Mouse (Mus musculus) telencephalon, adult 2 months (tissue): ENCODE measurements around the gene Galk1.

Source experiments
- DNase-seq: peaks from one replicate; pipeline ENCODE4 v3.0.0-alpha.2; 2011; ENCODE audit warnings: low read depth, low spot score

Gene Galk1

DNA sequence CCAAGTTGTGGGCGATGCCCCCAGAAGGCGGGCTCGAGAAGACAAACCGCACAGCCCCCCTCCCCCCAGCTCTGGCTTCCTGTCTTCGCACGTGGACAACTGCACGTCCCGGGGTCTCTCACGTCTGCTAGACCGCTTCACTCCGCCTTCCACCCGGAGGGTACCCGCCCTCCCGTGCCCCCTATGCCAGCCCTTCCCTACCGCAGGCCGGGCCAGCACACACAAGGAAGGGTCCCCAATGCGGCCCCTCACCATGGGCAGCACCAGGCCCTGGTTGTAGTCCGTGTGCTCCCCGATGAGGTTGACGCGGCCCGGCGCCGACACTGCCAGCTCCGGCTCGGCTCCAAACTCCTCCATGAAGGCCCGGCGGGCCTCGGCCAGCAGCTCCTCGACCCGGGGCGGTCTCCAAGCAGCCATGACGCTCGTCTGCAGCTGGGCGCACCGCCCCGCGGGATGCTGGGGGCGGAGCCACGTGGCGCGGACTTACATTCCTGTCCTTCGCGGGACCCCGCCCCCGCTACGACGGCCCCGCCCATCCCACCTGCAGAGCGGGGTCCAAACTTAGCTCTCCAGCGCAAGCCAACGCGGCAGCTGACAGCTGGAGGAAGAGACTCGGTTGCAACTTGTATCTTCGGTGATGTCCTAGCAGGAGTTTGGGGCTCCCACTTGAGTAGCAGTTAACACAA lies at the start of gene Galk1:
TSS of gene Galk1 (minus strand) at position 458 of the 686 bp plus-strand sequence.
- peak; percentile 74 for DNase-seq

DNA sequence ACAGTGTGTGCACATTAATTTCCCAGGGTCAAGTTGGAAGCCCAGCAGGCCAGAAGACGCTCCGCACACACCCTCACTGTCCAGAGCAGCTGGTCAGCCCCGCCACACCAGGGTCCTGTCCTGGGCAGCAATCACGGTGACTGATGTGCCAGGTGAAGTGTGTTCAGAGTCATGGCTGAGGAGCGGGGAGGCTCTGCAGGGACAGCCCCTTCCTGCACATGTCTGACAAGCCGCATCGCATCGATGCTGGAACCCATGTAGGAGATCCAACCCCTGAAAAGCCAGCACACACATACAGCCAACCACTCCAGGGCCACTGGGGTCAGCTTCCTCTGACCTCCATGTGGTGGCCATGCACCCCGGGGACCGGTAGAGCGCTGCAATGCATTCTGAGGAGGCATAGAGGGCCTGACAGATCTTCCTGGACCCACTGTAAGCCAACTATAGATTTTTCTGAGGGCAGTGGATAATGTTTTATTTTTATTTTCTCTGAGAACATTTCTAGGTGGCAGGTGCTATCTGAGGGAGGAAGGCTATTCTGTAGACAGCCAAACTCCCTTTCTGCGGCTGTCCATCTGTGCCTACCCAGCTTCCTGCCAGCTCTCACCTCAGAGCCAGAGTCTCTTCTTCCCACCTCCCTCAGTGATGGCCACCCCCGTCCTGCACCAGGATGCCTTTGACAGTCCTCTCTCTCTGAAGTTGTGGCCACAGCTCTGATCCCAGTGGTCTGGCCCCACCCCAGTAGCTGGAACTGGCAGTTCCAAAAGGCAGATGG lies 49.3 kb upstream of the Galk1 start:
- peak; percentile 74 for DNase-seq

DNA sequence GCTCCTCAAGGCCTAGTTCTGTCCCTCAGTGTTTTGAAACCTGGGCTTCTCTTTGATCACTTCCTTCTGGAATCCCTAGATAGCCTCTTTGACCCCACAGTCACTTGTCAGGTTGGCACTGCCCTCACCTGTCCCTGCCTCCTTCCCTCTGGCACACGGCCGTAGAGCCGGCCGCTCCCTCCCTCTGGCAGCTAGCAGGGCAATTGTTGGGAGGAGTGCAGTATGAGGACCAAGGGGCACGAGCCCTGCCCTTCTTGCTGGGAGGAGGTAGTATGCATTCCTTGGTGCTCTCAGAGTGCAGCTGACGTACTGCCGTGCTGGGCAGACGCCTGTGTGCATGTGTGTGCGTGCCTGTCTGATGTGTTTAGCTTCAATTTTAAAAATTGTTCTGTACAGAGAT lies 48.1 kb upstream of the Galk1 start:
- no peak for DNase-seq

DNA sequence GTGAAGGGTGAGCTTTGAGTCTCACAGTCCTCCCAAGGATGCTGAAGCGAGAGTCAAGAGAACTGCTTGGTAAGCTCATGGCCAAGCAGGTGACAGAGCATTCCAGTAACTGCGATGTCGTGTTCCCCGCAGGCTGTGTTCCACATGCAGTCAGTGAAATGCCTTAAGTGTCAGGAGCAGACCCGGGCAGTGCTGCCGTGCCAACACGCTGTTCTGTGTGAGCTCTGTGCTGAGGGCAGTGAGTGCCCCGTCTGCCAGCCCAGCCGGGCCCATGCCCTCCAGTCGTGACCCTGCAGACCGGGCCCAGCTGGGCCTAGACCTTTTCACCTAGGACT lies 47.1 kb upstream of the Galk1 start:
- no peak for DNase-seq

DNA sequence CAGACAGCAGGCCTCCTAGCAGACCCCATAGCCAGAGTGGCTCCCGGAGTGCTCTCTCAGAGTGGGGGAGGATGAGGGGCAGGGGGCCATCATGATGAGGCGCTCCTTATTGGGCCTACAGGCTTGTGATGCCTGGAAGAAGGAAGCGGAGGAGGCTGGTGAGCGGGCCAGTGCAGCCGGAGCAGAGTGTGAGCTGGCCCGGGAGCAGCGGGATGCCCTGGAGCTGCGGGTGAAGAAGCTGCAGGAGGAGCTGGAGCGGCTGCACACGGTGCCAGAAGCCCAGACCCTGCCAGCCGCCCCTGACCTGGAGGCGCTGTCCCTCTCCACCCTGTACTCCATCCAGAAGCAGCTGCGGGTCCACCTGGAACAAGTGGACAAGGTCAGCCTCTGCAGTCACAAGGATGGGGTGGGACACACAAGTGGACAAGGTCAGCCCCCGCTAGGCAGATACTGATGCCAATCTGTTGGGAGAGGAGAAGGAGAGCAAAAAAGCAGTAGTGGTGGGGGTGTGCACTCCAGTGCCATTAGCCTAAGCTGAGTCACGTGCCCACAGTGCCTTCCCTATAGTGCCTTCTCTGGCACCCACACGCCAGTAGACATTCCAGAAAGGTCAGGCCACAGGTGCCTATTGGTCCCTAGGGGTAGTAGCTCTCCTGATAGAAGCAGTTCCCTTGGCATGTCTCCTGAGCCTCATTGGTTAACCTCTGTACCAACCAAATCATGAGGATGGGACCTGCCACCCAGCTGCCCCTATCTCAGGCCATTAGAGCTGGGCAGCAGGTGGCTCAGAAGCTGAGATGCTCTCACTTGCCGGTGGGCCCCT lies 46.6 kb upstream of the Galk1 start:
- DNase-seq: no peak

DNA sequence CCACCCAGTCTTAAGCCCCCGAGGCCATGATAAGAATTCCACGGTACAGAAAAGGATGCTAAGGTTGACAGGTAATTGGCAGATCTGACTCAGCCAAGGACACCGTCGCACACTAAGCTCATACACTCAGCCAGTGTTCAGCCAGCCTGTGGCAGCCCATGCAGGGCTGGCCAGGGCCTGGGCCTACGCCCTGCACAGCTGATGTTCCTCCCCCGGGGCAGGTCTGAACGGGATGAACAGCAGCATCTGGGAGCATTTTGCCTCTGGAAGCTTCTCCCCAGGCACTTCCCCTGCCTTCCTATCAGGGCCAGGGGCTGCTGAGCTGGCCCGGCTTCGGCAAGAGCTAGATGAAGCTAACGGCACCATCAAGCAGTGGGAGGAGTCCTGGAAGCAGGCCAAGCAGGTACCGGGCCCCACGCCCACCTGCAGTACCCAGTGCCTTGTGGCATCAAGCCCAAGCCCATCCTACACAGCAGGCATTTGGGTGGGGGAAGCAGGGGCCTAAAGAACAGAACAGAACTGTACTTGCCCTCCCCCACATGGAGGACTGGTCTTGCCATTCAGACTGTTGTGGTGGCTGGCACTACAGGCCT lies 45.6 kb upstream of the Galk1 start:
- no peak for DNase-seq

DNA sequence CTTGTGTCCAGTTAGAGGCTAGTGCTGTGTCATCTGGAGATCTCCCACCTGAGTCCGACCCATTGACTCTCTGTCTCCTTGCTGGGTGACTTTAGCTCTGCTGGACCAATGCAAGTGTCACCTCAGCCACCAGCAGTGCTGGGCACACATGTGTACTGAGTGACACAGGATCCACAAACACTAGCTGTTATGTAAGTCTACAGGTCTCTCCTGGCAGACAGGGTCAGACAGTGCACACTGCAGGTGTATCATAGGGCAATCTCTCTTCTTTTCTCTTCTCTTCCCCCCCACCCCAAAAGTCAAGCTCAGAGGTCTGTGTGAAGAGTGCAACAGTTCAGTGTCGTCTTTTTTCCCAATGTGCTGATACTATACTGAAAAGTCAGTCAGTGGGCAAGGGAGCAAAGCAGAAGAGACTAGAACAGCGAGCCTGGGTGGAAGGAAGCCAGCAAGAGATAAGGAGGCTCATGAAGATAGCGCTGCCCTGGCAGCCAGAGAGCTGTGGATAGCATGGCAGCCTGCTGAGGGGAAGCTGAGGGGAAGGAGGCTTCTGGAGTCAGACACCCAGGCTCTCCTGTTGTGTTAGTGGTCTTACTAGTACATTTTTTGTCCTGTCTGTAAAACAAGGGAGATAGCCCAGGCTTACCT lies 44.8 kb upstream of the Galk1 start:
- no peak for DNase-seq

DNA sequence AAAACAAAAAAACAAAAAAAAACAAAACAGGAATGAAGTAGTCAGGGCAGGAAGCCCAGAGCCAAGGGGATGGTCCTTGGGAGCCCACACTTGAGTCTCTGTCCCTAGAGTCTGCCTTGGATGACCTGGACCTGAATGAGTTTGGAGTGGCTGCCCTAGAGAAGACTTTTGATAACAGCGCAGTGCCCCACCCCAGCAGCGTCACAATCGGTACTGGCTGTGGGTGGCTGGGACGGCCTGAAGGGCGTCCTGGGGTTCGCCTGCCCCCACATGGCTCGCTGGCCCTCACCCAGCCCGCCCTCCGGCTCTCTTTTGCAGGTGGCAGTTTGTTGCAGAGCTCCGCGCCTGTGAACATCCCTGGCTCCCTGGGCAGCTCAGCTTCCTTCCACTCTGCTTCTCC lies 43.4 kb upstream of the Galk1 start:
- no peak for DNase-seq

DNA sequence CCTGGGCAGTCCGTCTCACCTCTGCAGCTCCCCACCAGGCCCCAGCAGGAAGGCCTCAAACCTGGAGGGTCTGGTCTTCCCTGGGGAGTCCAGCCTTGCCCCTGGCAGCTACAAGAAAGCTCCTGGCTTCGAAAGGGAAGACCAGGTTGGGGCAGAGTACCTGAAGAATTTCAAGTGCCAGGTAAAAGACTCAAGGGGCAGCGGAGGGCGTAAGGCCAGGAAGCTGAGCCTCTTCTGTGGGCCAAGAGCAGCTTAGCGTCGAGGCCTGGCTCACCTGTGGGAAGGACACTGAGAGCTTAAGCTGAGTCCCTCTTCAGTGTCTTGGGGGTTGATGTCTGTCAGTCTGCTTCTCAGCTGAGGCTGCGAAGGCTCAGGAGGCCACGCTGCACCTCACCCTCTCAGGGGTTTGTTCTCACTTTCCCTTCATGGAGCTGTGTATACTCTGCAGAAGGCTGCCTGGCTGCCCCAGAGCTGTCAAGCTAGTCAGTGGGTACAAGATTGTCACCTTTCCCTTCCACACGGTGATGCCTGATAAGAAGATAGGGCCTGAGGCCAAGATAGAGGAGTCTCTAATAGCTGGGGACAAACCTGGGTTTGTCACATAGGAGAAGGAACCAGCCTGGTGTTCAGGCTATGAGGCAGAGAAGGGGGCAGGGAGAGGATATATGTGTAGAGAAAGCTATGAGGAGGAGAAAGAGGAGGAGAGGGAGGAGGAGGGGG lies 41.2 kb upstream of the Galk1 start:
- no peak for DNase-seq

DNA sequence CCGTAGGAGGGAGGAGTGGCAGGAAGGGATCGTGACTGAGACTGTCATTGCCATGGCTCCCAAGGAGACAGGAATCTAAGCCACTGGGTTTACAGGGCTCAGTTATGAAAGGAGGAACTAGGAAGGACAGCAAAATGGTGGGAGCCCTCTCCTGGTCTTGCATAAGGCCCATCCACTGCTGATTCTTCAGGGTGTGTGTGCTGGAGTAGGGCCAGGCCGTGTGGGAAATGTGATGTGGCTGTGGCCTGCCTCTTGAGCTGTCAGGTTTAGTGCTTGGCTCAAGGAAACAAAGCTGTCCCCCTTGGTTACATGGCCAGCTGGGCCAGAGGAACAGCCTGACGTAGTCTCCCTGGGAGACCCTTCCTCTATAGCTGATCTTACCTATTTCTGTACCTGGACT lies 37.7 kb upstream of the Galk1 start:
- no peak for DNase-seq

DNA sequence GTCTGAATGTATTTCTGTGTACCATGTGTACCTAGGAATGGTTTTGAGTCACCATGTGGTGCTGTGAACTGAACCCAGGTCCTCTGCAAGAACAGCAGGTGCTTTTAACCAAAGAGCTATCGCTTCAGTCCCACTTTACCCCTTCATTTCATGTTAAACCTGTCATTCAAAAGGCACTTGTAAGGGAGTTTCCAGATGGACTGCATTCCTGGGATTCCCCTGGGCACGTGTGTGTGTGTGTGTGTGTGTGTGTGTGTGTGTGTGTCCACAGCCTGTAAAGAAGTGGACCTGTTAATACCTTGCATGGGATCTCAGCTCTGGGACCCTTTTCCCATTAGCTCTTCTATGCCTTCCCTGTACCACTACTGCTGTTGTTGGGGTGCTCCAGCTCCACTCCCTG lies 37.1 kb upstream of the Galk1 start:
- DNase-seq: no peak

DNA sequence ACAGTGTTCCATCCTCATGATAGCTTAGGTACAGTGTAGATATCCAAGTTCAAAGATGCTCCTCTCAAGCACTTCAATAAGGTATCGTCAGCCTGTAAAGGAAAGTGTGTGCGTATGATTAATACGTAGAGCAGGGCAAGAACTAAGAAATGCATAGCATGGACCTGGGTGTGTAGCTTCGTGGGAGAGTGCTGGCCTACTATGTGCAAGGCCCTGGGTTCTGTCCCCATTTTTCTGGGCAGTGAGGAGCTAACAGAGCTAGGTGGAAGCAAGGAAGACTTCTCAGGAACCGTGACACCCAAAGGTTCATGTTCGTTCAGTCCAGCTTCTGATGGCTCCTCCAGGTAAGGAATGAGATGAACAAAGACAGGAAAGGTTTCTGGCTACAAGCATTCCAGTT lies 32.7 kb upstream of the Galk1 start:
- no peak for DNase-seq

DNA sequence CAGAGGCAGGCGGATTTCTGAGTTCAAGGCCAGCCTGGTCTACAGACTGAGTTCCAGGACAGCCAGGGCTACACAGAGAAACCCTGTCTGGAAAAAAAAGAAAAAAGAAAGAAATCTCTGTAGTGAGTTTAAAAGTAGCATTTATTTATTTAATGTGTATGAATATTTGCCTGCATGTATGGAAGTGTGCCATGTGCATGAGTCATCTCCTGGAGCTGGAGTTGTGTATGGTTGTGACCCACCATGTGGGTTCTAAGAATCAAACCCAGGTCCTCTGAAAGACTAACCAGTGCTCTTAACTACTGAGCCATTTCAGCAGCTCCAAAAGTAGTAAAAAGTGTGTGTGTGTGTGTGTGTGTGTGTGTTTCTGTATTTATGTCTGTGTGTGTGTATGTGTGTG lies 30.8 kb upstream of the Galk1 start:
- no peak for DNase-seq

DNA sequence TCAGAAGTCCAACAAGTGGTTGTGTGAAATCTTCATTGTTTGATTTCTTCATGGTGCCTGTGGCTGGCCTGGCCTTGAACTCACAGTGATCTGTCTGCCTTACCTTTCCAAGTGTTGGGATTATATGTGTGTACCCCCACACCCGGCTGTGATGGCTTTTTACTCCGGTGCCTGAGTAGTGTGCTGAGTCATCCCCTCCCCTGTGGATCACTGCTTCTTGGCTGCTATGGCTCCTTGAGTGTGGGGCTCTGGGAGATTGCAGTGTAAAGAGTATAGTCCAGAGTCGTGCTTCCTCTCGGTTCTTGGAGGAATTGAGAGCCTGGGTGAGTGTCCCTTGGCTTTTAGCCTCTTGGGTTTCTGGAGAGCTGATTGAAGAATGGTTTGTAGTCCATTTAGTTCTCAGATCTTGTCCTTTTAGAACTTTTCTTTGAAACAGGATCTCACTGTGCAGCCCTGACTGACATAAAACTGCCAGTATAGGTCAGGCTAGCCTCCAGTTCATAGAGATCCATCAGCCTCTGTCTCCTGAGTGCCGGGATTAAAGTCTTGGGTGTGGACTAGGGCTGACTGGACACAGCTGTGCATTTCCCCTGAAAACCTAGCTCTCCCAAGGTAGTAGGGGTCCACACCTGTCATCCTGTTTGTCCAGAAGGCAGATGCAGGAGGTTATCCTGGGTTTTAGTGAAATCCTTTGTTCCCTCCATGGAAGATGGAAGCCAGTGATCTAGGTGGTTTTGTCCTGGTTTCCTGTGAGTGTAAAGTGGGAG lies 30.0 kb upstream of the Galk1 start:
- DNase-seq: no peak

DNA sequence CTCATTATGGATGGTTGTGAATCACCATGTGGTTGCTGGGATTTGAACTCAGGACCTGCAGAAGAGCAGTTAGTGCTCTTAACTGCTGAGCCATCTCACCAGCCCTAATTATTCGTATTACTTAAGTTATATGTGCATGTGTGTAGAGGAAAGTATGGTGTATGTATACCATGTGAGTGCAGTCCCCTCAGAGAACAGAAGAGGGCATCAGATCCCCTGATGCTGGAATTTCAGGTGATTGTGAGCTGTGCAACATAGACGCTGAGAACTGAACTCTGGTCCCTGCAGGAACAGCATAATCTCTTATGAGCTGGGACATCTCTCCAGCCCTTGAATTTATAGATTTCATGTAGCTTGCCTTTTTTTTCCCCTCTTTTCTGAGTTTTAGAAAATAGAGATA lies 29.3 kb upstream of the Galk1 start:
- no peak for DNase-seq

DNA sequence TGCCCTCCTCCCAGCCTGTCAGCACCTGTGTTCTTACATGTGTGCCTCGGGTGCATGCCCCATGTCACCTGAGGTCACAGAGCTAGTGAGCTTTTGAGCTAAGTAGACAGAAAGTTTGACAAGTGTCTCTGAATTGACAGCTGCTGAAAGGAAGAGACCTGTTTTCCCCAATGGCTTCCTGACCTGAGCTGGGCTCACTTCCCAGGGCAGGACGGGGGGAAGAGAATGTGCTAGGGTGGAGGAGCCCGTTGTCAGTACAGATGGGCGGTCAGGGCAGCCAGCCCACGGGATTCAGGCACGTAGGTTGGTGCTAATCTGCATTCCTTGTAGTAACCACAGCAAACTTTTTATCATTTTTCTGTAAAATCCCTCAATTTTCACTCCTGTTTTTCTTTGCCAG lies 28.1 kb upstream of the Galk1 start:
- DNase-seq: no peak

DNA sequence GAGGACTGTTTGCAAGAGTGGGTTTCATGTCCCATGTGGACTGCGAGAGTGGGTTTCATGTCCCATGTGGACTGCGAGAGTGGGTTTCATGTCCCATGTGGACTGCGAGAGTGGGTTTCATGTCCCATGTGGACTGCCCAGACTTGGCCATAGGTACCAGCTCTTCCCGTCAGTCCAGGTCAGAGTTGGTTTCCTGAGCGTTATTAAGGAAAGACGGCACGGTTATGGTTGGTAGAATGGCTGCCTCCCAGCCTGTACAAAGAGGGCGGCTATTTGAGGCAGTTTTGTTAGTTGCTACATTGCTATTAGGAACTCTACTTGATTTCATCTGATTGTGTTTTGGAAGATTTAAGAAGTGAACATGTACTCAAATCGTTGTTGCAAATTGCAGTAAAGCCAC lies 25.3 kb upstream of the Galk1 start:
- DNase-seq: no peak

DNA sequence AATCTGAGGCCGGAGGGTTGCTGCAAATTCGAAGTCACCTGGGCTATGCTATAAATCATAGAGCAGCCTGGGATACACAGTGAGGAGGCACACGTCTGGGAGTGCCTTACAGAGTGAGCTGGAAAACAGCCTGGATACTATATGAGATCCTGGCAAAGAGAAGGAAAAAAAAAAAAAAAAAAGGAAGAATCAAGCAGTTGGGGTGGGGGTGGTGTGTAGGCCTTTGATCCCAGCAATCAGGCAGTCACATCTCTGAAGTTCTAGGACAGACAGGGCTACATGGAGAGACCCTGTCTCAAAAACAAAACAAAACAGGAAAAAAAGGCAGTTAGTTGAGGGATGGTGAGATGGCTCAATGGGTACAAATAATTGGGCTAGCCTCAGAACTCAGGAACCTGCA lies 24.2 kb upstream of the Galk1 start:
- DNase-seq: no peak

DNA sequence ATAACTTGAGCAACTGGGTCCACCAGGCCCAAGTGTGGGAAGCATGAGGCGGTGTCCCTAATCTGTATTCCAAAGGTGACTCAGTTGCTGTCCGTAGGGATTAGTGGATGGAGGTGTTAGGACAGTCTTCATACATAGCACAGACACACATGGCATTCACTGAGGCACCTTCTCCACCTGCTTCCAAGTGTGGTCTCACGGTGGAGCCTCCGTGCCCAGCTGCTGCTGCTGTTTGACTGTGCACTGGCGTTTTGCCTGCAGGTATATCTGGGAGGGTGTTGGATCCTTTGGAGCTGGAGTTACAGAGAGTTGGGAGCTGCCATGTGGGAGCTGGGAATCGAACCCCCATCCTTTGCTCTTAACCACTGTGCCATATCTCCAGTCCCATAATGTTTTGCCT lies 22.1 kb upstream of the Galk1 start:
- no peak for DNase-seq
